Mouse (Mus musculus) G1E (cell line): Measurements from ENCODE around the gene Notch2.

Experiments used
- CTCF ChIP-seq: IDR thresholded peaks from 2 replicates; pipeline ENCODE4 v1.5.1; 2012; ENCODE audit warnings: low read depth, low read length, inconsistent platforms, mixed read lengths
- GATA1 ChIP-seq: IDR thresholded peaks from 2 replicates; pipeline ENCODE4 v1.6.1; 2012; ENCODE audit warnings: borderline replicate concordance, low read length, inconsistent platforms, mixed read lengths
- TAL1 ChIP-seq: conservative IDR thresholded peaks from 2 replicates; pipeline ENCODE4 v1.6.1; 2012; ENCODE audit warnings: low read depth, low read length, inconsistent platforms, mixed read lengths

DNA sequence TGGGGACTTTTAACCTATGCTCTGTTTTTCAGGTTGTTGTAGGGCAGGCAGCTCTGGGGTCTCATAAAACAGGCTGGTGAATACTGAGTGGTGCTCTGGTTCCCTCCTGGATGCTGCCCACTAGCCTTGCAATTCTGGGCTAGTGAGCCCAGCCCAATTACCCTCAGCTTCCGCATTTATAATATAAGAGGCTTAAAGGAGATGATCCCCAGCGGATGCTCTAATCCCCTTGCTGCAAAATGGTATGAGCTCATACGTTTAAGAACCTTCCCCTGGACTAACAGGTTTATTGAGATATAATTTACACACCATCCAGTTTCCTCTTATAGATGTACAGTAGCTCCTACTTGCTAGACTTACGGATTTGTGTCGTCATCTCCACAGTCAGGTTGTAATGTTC is 64.5 kb downstream of the Notch2 start:
- TF ChIP-seq CTCF: no peak
- TF ChIP-seq GATA1: no peak
- TF ChIP-seq TAL1: no peak
